Mouse (Mus musculus) induced T-regulatory cell, adult 2 months (primary cell): Measurements from ENCODE around the gene Hikeshi.

Experiments used
- DNase-seq: peaks from one replicate; pipeline ENCODE4 v3.0.0-alpha.2; 2012; ENCODE audit warnings: low read depth

The Hikeshi gene

DNA sequence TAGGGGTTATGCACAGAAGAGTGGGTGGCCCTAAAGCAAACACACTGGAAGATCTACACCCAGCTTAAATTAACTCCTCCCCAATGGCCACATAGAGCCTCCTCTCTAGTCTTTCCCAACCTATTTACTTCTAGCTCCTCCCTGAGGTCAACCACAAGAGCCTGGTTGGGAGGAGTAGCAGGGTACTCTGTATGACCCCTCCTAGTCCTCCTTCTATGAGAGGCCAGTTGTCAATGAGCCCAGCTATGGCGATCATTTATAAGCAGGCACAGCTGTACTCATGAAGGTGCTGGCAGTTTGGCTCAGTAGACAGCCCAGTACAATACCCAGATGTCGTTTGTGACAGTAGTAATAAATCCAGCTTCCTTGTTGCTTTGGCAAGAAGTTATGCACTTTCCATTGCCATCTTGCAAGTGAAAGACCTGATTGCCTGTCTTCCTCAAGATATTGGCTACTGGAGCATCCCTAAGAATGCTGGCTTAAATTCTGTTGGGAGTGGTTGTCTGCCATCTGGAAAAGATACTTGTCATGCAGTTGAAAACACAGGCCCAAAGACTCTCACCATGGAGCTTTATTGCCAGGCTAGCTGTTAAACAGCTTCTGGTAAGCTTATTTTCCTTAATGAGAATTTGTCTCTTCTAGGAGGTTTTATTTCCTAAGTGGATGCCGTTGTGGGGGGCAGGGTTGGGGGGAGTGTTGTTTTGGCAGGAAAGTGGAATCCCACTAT lies 27.4 kb downstream of the Hikeshi start:
- no peak for DNase-seq

DNA sequence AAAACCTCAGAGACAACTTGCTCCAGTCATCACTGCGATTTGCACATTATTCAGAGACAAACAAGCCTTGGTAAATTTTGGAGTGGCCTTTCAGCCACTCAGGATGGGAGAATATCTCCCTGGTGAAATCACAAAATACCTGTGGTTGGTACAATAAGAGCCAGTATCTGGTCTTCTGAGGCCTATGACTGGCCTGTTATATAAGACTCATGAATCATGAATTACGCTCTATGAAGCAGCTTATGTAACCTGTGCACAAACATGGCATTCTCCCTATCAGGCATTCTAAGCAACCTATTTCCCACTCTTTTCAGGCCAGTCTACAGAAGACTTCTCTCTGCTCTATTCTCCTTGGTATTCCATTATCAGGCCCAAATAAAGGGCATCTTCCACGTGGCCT lies 28.6 kb downstream of the Hikeshi start:
- no peak for DNase-seq

DNA sequence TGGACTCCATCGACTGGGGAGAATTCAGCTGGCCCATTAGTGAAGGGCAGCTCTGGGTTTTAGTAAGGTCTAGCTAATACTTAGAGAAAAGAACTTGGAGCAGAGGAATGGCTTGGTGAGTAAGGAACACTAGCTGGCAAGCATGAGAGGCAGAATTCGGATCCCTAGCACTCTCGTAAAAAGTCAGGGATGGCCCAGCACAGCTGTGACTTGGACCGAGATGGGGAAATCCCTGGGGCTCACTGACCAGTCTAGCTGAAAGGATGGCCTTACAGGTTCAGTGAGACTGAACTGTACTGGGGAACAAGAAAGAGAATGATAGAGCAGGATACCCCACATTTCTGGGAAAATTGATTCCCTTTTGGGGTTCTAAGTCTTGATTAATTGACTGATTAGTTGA lies 31.3 kb downstream of the Hikeshi start:
- no peak for DNase-seq

DNA sequence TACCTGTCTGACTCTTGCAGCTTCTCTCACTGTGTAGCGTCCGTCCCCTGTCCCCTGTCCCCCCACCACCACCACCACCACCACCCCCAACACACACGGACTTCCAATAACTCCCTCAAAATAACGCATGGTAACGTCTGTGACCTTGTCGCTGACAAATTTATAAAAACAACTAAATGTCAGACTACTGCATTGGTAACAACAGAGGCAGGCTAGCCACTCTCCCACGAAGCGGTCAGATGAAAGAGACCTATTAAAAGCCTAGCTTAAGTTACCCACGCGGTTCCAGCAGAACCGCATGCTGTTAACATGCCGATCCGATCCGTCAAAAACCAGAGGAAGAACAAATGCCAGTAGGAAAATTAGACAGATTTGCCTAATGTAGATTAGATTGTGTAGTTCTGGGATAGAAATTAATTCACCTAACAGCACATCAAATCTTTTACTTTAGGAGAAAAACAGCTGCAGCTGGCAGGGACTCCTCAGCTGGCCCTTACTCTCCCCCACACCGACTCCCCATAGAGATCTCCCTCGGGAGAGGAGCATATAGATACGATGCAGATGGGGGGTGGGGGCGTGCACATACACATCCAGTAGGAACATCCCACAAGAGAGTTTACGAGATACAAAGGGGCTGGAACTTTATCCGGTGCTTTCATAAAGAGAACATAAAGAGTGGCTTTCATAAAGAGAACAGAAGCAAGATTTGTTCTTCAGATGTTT lies 31.9 kb downstream of the Hikeshi start:
- no peak for DNase-seq

DNA sequence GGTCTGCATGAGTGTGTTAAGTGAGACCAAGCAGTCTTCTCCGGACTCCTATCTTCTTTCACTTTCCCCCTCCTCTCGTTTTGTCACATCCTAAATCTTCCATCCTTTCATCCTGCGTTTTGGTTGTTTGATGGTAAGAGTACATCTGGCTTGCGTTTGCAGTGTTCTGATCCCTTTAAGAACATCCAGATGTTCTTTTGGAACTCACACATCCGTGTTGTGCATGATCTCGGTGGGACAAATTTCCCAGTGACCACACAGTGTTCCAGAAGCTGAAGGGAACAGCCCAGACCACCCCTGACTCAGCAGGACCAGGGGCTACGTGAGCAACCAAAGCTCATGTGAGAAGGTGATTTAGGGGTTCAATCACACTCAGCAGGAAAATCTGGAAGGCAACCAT lies 32.6 kb downstream of the Hikeshi start:
- DNase-seq, result no peak

DNA sequence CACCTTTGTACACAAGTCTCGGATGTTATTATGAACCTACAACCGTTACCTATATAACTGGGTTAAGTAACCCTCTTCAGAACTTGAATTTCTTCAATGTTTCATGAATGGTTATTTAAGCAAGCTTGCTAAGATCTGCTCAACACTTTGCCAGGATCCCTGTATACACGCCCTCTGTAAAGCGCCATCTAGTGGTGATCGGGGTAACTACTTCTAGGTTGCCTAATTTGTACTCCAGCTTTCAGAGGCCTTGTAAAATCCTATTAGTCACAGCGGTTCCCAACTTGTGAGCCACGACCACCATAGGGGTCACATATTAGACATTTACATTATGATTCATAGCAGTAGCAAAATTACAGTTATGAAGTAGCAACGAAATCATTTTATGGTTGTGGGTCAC lies 33.1 kb downstream of the Hikeshi start:
- peak; percentile 79 for DNase-seq

DNA sequence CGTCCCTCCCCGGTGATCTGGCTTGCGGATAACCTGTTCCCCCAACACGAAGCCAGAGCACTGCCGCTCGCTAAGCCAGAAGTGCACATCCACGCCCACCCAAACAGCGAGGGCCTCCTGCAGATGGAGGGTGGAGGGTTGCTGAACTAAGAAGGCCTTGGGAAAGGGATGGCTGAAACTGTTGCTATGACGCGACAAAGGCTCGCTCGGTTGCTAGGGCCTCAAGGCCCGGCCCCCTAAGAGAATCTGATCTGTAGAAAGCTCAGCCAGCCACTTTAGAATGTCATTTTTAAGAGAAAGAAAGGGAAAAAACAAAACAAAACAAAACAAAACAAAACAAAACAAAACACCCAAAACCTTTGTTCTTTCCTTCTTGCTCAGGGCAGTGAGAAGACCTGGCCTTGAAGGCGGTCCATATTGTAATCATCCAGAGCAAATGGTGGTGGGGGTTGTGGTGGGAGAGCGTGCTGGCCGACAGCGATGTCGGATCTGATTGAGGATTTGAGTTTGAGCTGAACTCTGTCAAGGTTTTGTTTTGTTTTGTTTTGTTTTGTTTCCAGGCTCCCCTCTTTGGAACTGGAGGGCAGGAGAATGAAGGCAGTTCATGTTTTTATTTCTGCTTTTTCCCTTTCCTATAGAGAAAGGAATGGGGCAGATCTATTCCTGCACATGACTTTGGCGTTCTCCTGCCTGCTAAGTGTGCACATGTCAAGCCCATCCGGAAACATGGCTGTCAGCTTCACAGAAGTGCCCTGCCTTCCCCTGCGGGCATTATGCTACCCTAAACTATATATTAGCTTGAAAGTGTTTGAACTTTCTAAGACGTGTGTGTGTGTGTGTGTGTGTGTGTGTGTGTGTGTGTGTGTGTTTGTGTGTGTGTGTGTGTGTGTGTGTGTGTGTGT lies 37.3 kb downstream of the Hikeshi start, which contains the start of gene Ccdc81:
Gene Ccdc81 (minus strand): TSS at position 188 of the 902 bp plus-strand sequence.
- no peak for DNase-seq

DNA sequence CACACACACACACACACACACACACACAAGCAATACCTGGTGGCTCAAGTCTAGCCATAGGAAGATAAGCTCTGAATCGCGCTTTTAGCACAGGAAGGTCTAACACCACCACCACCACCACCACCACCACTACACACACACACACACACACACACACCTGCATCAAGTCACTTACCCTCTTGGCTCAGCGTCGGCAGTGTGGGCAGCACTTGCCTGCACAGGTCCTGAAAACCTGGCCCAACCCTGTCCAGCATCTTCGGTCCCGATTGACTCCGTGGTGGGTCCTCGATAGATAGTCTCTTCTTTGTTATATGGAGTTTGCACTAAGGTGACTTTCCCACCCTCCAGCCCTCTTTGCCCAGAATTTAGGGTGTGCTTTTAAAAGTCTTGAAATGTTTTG lies 38.0 kb downstream of the Hikeshi start:
- no peak for DNase-seq

DNA sequence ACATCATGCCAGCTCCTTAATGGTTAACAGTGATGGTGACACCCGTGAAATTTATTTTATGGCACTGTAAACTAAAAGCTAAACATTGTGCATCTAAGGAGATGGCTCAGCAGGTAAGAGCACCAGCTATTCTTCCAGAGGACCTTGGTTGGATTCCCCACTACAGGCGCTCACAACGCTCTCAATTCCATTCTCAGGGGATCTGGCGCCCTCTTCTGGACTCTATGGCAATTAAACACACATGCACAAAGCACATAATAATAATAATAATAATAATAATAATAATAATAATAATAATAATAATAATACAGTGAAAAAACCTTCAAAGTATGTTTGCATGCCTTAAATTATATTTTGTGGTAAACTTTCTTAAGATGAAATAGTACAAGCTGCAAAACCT lies 49.1 kb downstream of the Hikeshi start:
- peak; percentile 19 for DNase-seq

DNA sequence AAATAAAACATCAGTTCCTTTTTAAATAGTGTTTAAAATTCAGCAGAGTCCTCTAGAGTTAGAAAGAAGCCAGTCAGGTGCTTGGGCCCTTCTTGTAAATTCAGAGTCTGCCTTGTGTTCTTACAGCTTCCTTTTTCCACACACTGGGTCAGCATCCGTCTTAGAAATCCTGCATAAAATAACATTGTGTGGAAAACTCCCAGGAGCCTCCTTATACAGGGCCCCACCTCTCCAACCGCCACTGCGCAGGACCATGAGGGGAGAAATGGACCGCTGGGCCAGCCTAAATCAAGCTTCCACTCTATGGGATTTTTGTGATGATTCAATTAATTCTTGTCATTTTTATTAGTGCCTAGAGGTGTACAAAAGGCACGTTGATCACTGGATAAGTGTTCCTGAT lies 49.6 kb downstream of the Hikeshi start:
- DNase-seq, result no peak

DNA sequence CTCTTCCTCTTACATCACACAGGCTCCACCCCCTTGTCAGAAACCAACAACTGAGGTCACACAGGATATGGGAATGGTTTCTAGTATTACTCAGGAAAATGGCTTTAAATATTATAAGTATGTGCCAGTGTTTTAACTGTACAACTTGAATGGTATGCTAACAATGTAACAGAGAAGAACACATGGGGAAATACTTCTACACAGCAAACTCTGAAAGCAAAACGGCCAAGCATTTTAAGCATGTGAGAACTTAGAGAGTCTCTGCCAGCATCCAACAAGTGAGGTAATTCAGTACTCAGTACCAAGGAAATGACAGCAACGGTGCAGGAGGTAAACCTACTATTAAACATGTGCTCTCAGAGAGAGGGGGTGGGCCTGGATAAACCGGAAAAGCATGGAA lies 56.5 kb downstream of the Hikeshi start:
- no peak for DNase-seq

DNA sequence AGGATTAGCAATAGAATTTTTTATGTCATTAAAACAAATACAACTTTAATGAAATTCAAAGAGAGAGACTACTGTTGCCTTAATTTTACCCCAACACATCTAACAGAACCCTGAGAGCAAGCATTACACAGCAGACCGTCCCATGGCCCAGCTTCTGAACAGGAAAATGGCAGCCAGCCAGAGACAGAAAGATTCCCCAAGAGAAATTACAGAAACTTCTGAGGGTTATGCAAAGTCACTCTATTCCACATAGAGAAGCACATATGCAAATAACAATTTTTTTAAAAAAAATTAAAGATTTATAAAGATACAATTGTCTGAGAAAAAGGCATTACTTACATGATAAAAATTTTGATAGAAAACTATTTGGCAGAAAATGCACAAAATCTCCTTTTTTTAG lies 61.3 kb downstream of the Hikeshi start:
- DNase-seq, result no peak
